Mouse (Mus musculus) neural tube, embryonic 15.5 days (tissue): Measurements from ENCODE around the gene Snx13. TPM values are rescaled to one million over a fixed set of nuclear protein-coding genes. Genes with fewer than 3 reads are reported as not detected.

Experiments used
- microRNA counts: library from miRNA; unstranded; fragments of <30 nt; microRNA quantifications from one replicate; lab custom pipeline; 2016
- microRNA-seq: library from miRNA; unstranded; fragments of <30 nt; microRNA quantifications from one replicate; pipeline ENCODE4, GENCODE M21; 2017
- polyA plus RNA-seq: library from polyadenylated mRNA; unstranded; fragments of >200 nt; fragmentation: Nextera tagmentation; extraction: Ambion mirVana; gene quantifications from 2 replicates; pipeline ENCODE4 v1.2.1, GENCODE M21; 2015

Snx13 gene
- polyA plus RNA-seq, 1 experiment from 2014 or later = 29.8 TPM

MicroRNAs encoded within 50 kb of the gene (microRNA counts, 519-probe panel; counts per million panel counts)
- microRNA mmu-miR-680 (lab: Ali Mortazavi, UCI) = not detected

Small RNA genes lying within 50 kb of the gene (microRNA-seq; reads per million reads assigned to microRNA genes)
- gene Mir680-3 = not detected

Other genes with a start within 250 kb of the Snx13 start
- gene Hdac9, start 130.1 kb upstream of the Snx13 start, polyA plus RNA-seq = 9.9 and 11.4 TPM in 2 replicates
- gene Prps1l1, start 62.4 kb upstream of the Snx13 start, polyA plus RNA-seq = not detected in 2 replicates